Mouse (Mus musculus) olfactory bulb, adult 2 months (tissue): ENCODE results near the gene Col9a1.

Source experiments
- CTCF ChIP-seq: fragments of 200-500 bp; IDR thresholded peaks from 2 replicates; pipeline ENCODE4 v1.5.1; 2012; ENCODE audit warnings: low read depth, mild to moderate bottlenecking, low read length, moderate library complexity; ENCODE audit not compliant: insufficient read depth
- POLR2A ChIP-seq: fragments of 200-500 bp; IDR thresholded peaks from 2 replicates; pipeline ENCODE4 v1.6.1; 2012; ENCODE audit warnings: mild to moderate bottlenecking, low read depth, low read length, moderate library complexity; ENCODE audit not compliant: insufficient read depth

DNA sequence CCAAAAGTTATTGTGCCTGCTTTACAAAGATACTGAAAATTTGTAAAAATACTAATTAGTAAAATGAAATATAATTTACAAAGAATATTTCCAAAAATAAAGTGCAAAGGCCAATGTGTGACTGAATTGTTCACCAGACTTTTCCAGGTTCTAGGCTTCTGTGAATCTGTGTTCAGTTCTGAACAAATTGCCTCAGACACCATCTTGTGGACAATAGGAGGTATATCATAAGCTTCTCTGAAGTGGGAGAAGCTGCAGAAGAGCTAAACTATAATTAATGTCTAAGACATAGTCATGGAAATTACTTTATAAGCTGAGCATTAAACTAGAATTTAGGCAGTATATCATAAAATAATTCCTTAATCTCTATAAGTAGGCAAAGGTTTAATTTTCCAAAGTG, 83.8 kb downstream of the Col9a1 start:
- no peak for TF ChIP-seq CTCF
- TF ChIP-seq POLR2A, result no peak
